Mouse (Mus musculus) embryonic facial prominence, embryonic 14.5 days (tissue): ENCODE measurements at regions not wholly inside any gene's neighbourhood (a gene's known extent, or its start where the extent isn't known, plus 50 kb on each side); places are given as distances from the start of the nearest gene placed in this dataset. TPM values are rescaled to one million over a fixed set of nuclear protein-coding genes. Genes with fewer than 3 reads are reported as not detected.

Experiments used
- ATAC-seq: fragments of 200-750 bp; cut with Nextera tagmentation; 2 replicates; pipeline ENCODE4 v1.8.0; 2017; ENCODE audit warnings: low read depth, moderate number of reproducible peaks, moderate TSS enrichment
- DNase-seq: peaks from one replicate; pipeline ENCODE4 v3.0.0-alpha.2; 2015; ENCODE audit warnings: low spot score
- H3K27ac ChIP-seq: fragments of 300-500 bp; sonication (generic); replicated peaks from 2 replicates; pipeline ENCODE4 v1.5.1; 2014; ENCODE audit warnings: low read depth, mild to moderate bottlenecking, low read length, moderate library complexity
- H3K27me3 ChIP-seq: fragments of 300-500 bp; sonication (generic); replicated peaks from 2 replicates; pipeline ENCODE4 v1.6.1; 2014; ENCODE audit warnings: low read length; ENCODE audit not compliant: control insufficient read depth, insufficient read depth
- H3K36me3 ChIP-seq: fragments of 300-500 bp; sonication (generic); 2 replicates; pipeline ENCODE4 v1.6.1; 2014; ENCODE audit warnings: low read length, mixed read lengths; ENCODE audit not compliant: control insufficient read depth, insufficient read depth
- H3K4me1 ChIP-seq: fragments of 300-500 bp; sonication (generic); 2 replicates; pipeline ENCODE4 v1.6.1; 2014; ENCODE audit warnings: antibody characterized with exemption, low read length; ENCODE audit not compliant: control insufficient read depth, insufficient read depth
- H3K4me2 ChIP-seq: fragments of 300-500 bp; sonication (generic); 2 replicates; pipeline ENCODE4 v1.6.1; 2014; ENCODE audit warnings: low read depth, mild to moderate bottlenecking, low read length, moderate library complexity, mixed read lengths
- H3K4me3 ChIP-seq: fragments of 300-500 bp; sonication (generic); 2 replicates; pipeline ENCODE4 v1.5.1; 2014; ENCODE audit warnings: low read depth, mild to moderate bottlenecking, low read length
- H3K9ac ChIP-seq: fragments of 300-500 bp; sonication (generic); 2 replicates; pipeline ENCODE4 v1.6.1; 2014; ENCODE audit warnings: low read depth, mild to moderate bottlenecking, low read length, moderate library complexity, mixed read lengths
- H3K9me3 ChIP-seq: fragments of 300-500 bp; sonication (generic); 2 replicates; pipeline ENCODE4 v1.6.1; 2016; ENCODE audit warnings: low read length; ENCODE audit not compliant: control insufficient read depth
- WGBS: fragments of 180-500 bp; shearing (Covaris S2); extraction: QIAGEN DNeasy Blood & Tissue Kit; methylation state at CpG from one replicate; pipeline ENCODE4 v1.1.7; 2014; 5-methylcytosine and 5-hydroxymethylcytosine counted together
- microRNA-seq: library from miRNA; unstranded; fragments of <30 nt; microRNA quantifications from one replicate; pipeline ENCODE4, GENCODE M21; 2016; ENCODE audit warnings: borderline number of aligned reads

- ATAC-seq (peak; percentile 94), DNase-seq (peak; percentile 92)
- Histone ChIP-seq H3K27me3 (no peaks in the 10 kb centered on the region), H3K4me2 (peak overlapping the region; percentile 15; the same call in 1 of the 2 replicates), H3K4me1 (peaks cover 20% of the 10 kb centered on the region), H3K9ac (no peak overlapping the region), H3K36me3 (no peaks in the 10 kb centered on the region), H3K9me3 (no peaks in the 10 kb centered on the region), H3K4me3 (no peak overlapping the region), H3K27ac (peak overlapping the region; percentile 74)
- 17% methylated on average over 5 of the region's 5 CpGs for WGBS
These were observed 119.4 kb downstream of the Ndfip2 start for GRCm38 (mm10) chr14:105377770-105378169.

DNA sequence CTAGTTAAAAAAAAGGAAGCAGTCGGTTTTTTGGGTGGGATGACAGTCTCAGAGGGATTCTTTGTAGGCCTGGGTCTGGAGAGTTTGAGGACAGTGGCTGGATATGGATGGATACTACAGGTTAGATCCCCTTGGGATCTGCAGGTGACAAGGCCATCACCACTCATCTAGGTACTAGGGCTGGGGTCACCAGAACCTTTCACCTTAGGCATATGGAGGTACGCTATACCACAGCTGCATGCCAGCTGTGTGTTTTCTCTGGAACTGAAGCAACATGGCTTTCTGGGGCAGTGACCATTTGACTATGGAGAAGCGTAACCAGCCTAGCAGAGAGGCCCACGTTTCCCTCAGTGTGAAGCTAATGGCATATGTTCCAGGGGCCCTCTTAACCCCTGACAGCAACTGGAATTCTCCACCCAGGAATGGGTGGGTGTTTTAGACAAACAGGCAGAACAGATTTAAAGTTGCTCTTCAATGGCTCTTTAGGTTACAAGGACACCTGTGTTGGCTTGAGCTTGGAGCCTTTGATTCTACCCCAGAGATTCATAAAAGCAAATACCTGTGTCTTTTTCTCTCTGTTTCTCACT, 118.8 kb downstream of the Ndfip2 start:
- 35% methylated on average over 4 of the region's 4 CpGs for WGBS
- H3K27ac ChIP-seq, result peak overlapping the region; percentile 74
- H3K4me1 ChIP-seq, result peaks cover 20% of the 10 kb centered on the region
- no peak overlapping the region for H3K9ac ChIP-seq
- no peak overlapping the region for H3K4me3 ChIP-seq
- H3K9me3 ChIP-seq, result no peaks in the 10 kb centered on the region
- H3K36me3 ChIP-seq, result no peaks in the 10 kb centered on the region
- no peaks in the 10 kb centered on the region for H3K27me3 ChIP-seq
- no peak overlapping the region for H3K4me2 ChIP-seq
- peak; percentile 76 for ATAC-seq
- DNase-seq, result peak; percentile 77

- ATAC-seq (peak; percentile 89), DNase-seq (peak; percentile 70)
- Histone ChIP-seq H3K27me3 (no peaks in the 10 kb centered on the region), H3K36me3 (no peaks in the 10 kb centered on the region), H3K4me2 (no peak overlapping the region), H3K4me3 (no peak overlapping the region), H3K27ac (0 out of 2 replicates have a peak overlapping the region, but pooled peaks have one; percentile 29), H3K9ac (no peak overlapping the region), H3K9me3 (no peaks in the 10 kb centered on the region), H3K4me1 (no peaks in the 10 kb centered on the region)
- 57% methylated on average over 5 of the region's 5 CpGs for WGBS
These were observed 111.5 kb downstream of the Ndfip2 start for GRCm38 (mm10) chr14:105369637-105370435.

- Histone ChIP-seq H3K4me3 (no peak overlapping the region), H3K9me3 (no peaks in the 10 kb centered on the region), H3K4me1 (no peaks in the 10 kb centered on the region), H3K27me3 (no peaks in the 10 kb centered on the region), H3K27ac (no peak overlapping the region), H3K36me3 (no peaks in the 10 kb centered on the region), H3K4me2 (no peak overlapping the region), H3K9ac (no peak overlapping the region)
- WGBS, result 63% methylated on average over 6 of the region's 6 CpGs
- peak; percentile 55 for DNase-seq
- no peak for ATAC-seq
These were observed 102.2 kb downstream of the Ndfip2 start for GRCm38 (mm10) chr14:105360530-105360929.

GRCm38 (mm10) chr14:105359829-105360228, 101.5 kb downstream of the Ndfip2 start:
- H3K27ac ChIP-seq, result no peak overlapping the region

More at GRCm38 (mm10) chr14:105359829-105360228, 101.5 kb downstream of the Ndfip2 start:
- H3K4me3 ChIP-seq, result no peak overlapping the region
- WGBS, result 74% methylated on average over 3 of the region's 3 CpGs
- H3K36me3 ChIP-seq, result no peaks in the 10 kb centered on the region
- no peak for ATAC-seq
- no peak for DNase-seq
- H3K4me1 ChIP-seq, result no peaks in the 10 kb centered on the region
- H3K4me2 ChIP-seq, result no peak overlapping the region
- no peak overlapping the region for H3K9ac ChIP-seq
- no peaks in the 10 kb centered on the region for H3K27me3 ChIP-seq
- H3K9me3 ChIP-seq, result no peaks in the 10 kb centered on the region

Small RNAs in the stretch of these regions (microRNA-seq; reads per million reads assigned to microRNA genes)
- not detected for gene Gm22406
- not detected for gene Mir6390
